Mouse (Mus musculus) ES-E14 (cell line): Measurements from ENCODE around the gene Commd1. TPM values are rescaled to one million over a fixed set of nuclear protein-coding genes. Genes with fewer than 3 reads are reported as not detected.

Experiments
- DNase-seq: peaks from one replicate; pipeline ENCODE4 v3.0.0-alpha.2; 2013; ENCODE audit warnings: low read depth, low spot score
- H3K27ac ChIP-seq: 2 replicates; pipeline ENCODE4 v1.5.1; 2012; ENCODE audit warnings: low read depth, mild to moderate bottlenecking, low read length, moderate library complexity, mixed read lengths; ENCODE audit not compliant: poor library complexity, insufficient read depth, severe bottlenecking
- H3K36me3 ChIP-seq: 2 replicates; pipeline ENCODE4 v1.6.1; 2012; ENCODE audit warnings: mild to moderate bottlenecking, low read length, moderate library complexity, mixed read lengths; ENCODE audit not compliant: control insufficient read depth, poor library complexity, insufficient read depth, severe bottlenecking
- H3K4me1 ChIP-seq, 2 experiments: fragments of 150-350 bp in 1 of 2; sonication (generic) in 1 of 2; 2 replicates each; pipeline ENCODE4 v1.6.1; 2012; ENCODE audit warnings: low read length in 2 of 2, mild to moderate bottlenecking in 1 of 2, mixed read lengths in 1 of 2; ENCODE audit not compliant: control insufficient read depth in 2 of 2, insufficient read depth in 2 of 2, poor library complexity in 1 of 2
- H3K4me3 ChIP-seq, 2 experiments: fragments of 150-350 bp in 1 of 2; sonication (generic) in 1 of 2; 2 replicates each; pipeline ENCODE4 v1.5.1; 2012; ENCODE audit warnings: low read length in 2 of 2, low read depth in 1 of 2, mild to moderate bottlenecking in 1 of 2, mixed read lengths in 1 of 2; ENCODE audit not compliant: insufficient read depth in 1 of 2, poor library complexity in 1 of 2, severe bottlenecking in 1 of 2
- H3K9ac ChIP-seq: 2 replicates; pipeline ENCODE4 v1.6.1; 2012; ENCODE audit warnings: low read depth, mild to moderate bottlenecking, low read length, mixed read lengths; ENCODE audit not compliant: poor library complexity, insufficient read depth, severe bottlenecking
- H3K9me3 ChIP-seq: fragments of 150-350 bp; sonication (generic); 2 replicates; pipeline ENCODE4 v1.6.1; 2012; ENCODE audit warnings: low read depth, mild to moderate bottlenecking, low read length; ENCODE audit not compliant: control insufficient read depth, insufficient read depth
- CHD2 ChIP-seq: IDR thresholded peaks from 2 replicates; pipeline ENCODE4 v1.6.1; 2014; ENCODE audit warnings: mild to moderate bottlenecking, low read depth, low read length, inconsistent platforms
- HCFC1 ChIP-seq: IDR thresholded peaks from 2 replicates; pipeline ENCODE4 v1.6.1; 2012; ENCODE audit warnings: low read length, inconsistent platforms, borderline replicate concordance; ENCODE audit not compliant: insufficient read depth
- MAFK ChIP-seq: IDR thresholded peaks from 2 replicates; pipeline ENCODE4 v1.6.1; 2014; ENCODE audit warnings: mild to moderate bottlenecking, low read depth, low read length, inconsistent platforms; ENCODE audit not compliant: insufficient read depth
- ZC3H11A ChIP-seq: IDR thresholded peaks from 2 replicates; pipeline ENCODE4 v1.6.1; 2012; ENCODE audit warnings: low read depth, mild to moderate bottlenecking, inconsistent platforms, low read length, borderline replicate concordance
- ZNF384 ChIP-seq: IDR thresholded peaks from 2 replicates; pipeline ENCODE4 v1.6.1; 2012; ENCODE audit warnings: low read depth, low read length, inconsistent platforms
- in situ Hi-C, 2 experiments: fragments of 600-800 bp; cut with MboI; formaldehyde crosslinking; loops; one replicate each; pipeline ENCODE4 v1.15.1; 2025; ENCODE audit warnings: low sequenced_read_pairs in 2 of 2, inconsistent platforms in 1 of 2; ENCODE audit not compliant: unreplicated experiment in 2 of 2
- total RNA-seq: library from RNA; depleted of rRNA; stranded (reverse); fragments of 300-350 nt; gene quantifications from 2 replicates; pipeline ENCODE4 v1.2.3, GENCODE M21; 2012

Commd1 gene
- total RNA-seq, 1 experiment: 106 TPM

GRCm38 (mm10) chr11:22876680-22877330 is 105.4 kb downstream of the Commd1 start:
- no peak for TF ChIP-seq ZNF384
- TF ChIP-seq HCFC1: no peak
- no peak for TF ChIP-seq ZC3H11A
- no peak for TF ChIP-seq CHD2
- TF ChIP-seq MAFK: no peak
- Histone ChIP-seq H3K4me3 (no peak overlapping the region), H3K36me3 (no peaks in the 10 kb centered on the region), H3K9me3 (no peaks in the 10 kb centered on the region), H3K27ac (no peak overlapping the region), H3K4me1 (peaks cover 0 to 6% of the 10 kb centered on the region in 2 experiments; a peak in 1 of 4 replicates), H3K9ac (no peak overlapping the region)
- in situ Hi-C loops: no loop called here
- no peak for DNase-seq

DNA sequence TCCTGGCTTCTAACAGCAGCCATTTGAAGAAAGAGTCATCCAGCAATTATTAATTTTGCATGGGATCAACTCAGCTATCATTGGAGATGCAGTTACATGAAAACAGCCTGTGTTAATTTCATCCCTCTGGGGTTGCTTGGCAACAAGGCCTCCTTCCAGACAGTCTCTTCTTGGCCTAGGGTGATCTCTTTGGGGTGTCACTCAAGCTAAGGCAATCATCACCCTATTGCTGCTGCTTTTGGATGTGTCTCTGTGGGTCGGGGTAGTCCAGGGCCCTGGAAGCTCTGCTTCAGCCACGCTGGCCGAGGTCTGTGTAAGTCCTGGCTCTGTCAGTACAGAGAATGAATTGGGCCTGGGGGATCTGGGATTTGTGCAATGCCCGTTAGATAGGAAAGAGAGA is 106.9 kb downstream of the Commd1 start:
- H3K4me1 ChIP-seq: peaks cover 0 to 6% of the 10 kb centered on the region in 2 experiments; a peak in 1 of 4 replicates
- no peaks in the 10 kb centered on the region for H3K36me3 ChIP-seq
- no peak for DNase-seq
- in situ Hi-C loops: no loop called here
- no peak overlapping the region for H3K27ac ChIP-seq
- no peaks in the 10 kb centered on the region for H3K9me3 ChIP-seq
- TF ChIP-seq CHD2: no peak
- no peak for TF ChIP-seq HCFC1
- no peak for TF ChIP-seq ZNF384
- no peak for TF ChIP-seq MAFK
- no peak for TF ChIP-seq ZC3H11A
- H3K9ac ChIP-seq: no peak overlapping the region
- no peak overlapping the region for H3K4me3 ChIP-seq

GRCm38 (mm10) chr11:22874747-22875146 is 107.4 kb downstream of the Commd1 start:
- no peak for TF ChIP-seq MAFK
- no peak for TF ChIP-seq ZNF384
- no peak for TF ChIP-seq ZC3H11A
- TF ChIP-seq HCFC1: no peak
- no peak for TF ChIP-seq CHD2
- no peak overlapping the region for H3K27ac ChIP-seq
- no peak for DNase-seq
- H3K9ac ChIP-seq: no peak overlapping the region
- no peak overlapping the region for H3K4me3 ChIP-seq
- H3K4me1 ChIP-seq: peaks cover 0 to 6% of the 10 kb centered on the region in 2 experiments; a peak in 1 of 4 replicates
- no peaks in the 10 kb centered on the region for H3K36me3 ChIP-seq
- in situ Hi-C loops: no loop called here
- no peaks in the 10 kb centered on the region for H3K9me3 ChIP-seq

GRCm38 (mm10) chr11:22873383-22873782 is 108.8 kb downstream of the Commd1 start:
- no peaks in the 10 kb centered on the region for H3K9me3 ChIP-seq
- H3K4me3 ChIP-seq: no peak overlapping the region
- peaks cover 0 to 6% of the 10 kb centered on the region in 2 experiments; a peak in 1 of 4 replicates for H3K4me1 ChIP-seq
- in situ Hi-C loops: no loop called here
- H3K27ac ChIP-seq: no peak overlapping the region
- TF ChIP-seq MAFK (no peak), ZC3H11A (no peak), ZNF384 (no peak), HCFC1 (no peak), CHD2 (no peak)
- H3K9ac ChIP-seq: no peak overlapping the region
- DNase-seq: no peak
- no peaks in the 10 kb centered on the region for H3K36me3 ChIP-seq
